Mouse (Mus musculus): ENCODE data around the gene Mthfsd. TPM values are rescaled to one million over a fixed set of nuclear protein-coding genes. Genes with fewer than 3 reads are reported as not detected.

Gene Mthfsd
- total and polyA plus RNA-seq, 3 experiments, result 46.1 to 62.6 TPM; not detected in 1

DNA sequence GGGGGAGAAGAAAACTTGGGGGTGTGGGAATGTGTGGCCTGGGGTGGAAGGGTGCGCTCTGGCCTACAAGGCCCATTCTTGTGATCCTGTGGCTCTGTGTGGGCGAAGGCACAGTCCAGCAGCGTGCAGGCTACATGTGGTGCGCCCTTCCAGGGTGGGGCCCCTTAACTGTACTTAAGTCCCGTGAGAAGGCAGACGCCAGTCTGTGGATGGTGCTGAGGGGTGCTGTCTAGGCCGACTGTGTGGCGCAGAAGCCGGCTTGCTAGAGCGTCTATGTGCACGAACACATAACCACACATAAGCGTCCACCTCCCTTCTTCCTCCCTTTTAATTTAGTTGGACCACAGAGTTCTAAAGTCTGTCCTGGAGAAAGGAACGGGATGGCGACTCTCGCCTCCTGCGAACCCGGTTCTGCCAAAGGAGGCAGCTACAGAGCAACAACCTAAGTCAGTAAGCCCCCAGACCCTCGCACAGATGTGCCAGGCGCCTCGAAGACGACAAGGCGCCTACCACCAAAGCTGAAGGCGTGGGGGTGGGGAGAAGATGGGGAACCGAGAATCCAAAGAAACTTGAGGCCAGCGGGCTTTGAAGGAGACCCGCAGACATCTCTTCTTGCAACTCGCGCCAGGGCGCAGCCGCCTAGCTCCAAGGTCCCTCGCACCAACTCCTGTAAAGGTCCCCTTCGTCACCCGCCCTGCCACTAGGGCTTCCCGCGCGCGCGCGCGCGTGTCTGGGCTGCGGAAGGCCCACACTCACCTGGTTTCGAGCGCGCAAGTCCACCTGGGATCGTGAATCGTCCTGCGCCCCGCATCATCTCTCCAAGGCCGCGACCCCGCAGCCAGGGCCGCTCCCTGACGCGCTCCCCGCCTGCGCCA lies 25.7 kb downstream of the Mthfsd start:
- Histone ChIP-seq H3K36me3 (ENCODE audit: control insufficient read depth in 1 of 2, insufficient read depth in 2 of 2, low read length in 2 of 2) (no peaks in the 10 kb centered on the region), H3K9ac (ENCODE audit: control insufficient read depth, low read depth, low read length, poor library complexity, severe bottlenecking) (no peak overlapping the region), H3K9me3 (replicated peaks; ENCODE audit: insufficient read depth, low read length) (no peaks in the 10 kb centered on the region), H3K4me1 (ENCODE audit: control insufficient read depth in 1 of 2, insufficient read depth in 2 of 2, low read length in 2 of 2) (no peaks in the 10 kb centered on the region), H3K79me2 (ENCODE audit: control insufficient read depth, insufficient read depth, low read length, poor library complexity) (no peaks in the 10 kb centered on the region), H3K27me3 (ENCODE audit: control insufficient read depth in 1 of 2, insufficient read depth in 2 of 2, low read length in 2 of 2) (no peaks in the 10 kb centered on the region), H3K27ac (ENCODE audit: control insufficient read depth, low read depth, low read length) (no peak overlapping the region), H3K4me3 (ENCODE audit: control insufficient read depth in 1 of 2, insufficient read depth in 1 of 2, low read depth in 2 of 2, low read length in 2 of 2) (no peak overlapping the region)
- no peak for TF ChIP-seq TCF12 (IDR thresholded peaks at IDR 0.05; ENCODE audit: low read depth, low read length)
- TF ChIP-seq HCFC1 (IDR thresholded peaks at IDR 0.05; ENCODE audit: low read depth, low read length), result no peak
- TF ChIP-seq MYC (IDR thresholded peaks at IDR 0.05; ENCODE audit: low read depth, low read length), result no peak
- TF ChIP-seq ZNF384 (IDR thresholded peaks at IDR 0.05; ENCODE audit: low read depth, low read length), result no peak
- no peak for TF ChIP-seq BHLHE40 (IDR thresholded peaks at IDR 0.05; ENCODE audit: borderline replicate concordance, low read depth, low read length)
- no peak for TF ChIP-seq USF2 (IDR thresholded peaks at IDR 0.05; ENCODE audit: borderline replicate concordance in 1 of 2, insufficient read depth in 1 of 2, low read depth in 1 of 2, low read length in 2 of 2)
- no peak for TF ChIP-seq USF1 (IDR thresholded peaks at IDR 0.05; ENCODE audit: low read depth, low read length)
- TF ChIP-seq MAFK (IDR thresholded peaks at IDR 0.05; ENCODE audit: borderline replicate concordance, low read depth, low read length), result no peak
- no peak for TF ChIP-seq ETS1 (IDR thresholded peaks at IDR 0.05; ENCODE audit: low read depth, low read length)
- TF ChIP-seq ZKSCAN1 (IDR thresholded peaks at IDR 0.05; ENCODE audit: low read depth, low read length), result no peak
- TF ChIP-seq UBTF (IDR thresholded peaks at IDR 0.05; ENCODE audit: borderline replicate concordance, insufficient read depth, low read depth, low read length), result no peak
- no peak for TF ChIP-seq POLR2AphosphoS2 (IDR thresholded peaks at IDR 0.05; ENCODE audit: low read length)
- no peak for TF ChIP-seq ZMIZ1 (IDR thresholded peaks at IDR 0.05; ENCODE audit: low read depth, low read length)
- no peak for TF ChIP-seq JUND (IDR thresholded peaks at IDR 0.05; ENCODE audit: low read depth, low read length)
- TF ChIP-seq POLR2AphosphoS5 (IDR thresholded peaks at IDR 0.05; ENCODE audit: borderline replicate concordance, low read depth, low read length), result no peak
- no peak for DNase-seq (ENCODE audit: low read depth, low spot score)

DNA sequence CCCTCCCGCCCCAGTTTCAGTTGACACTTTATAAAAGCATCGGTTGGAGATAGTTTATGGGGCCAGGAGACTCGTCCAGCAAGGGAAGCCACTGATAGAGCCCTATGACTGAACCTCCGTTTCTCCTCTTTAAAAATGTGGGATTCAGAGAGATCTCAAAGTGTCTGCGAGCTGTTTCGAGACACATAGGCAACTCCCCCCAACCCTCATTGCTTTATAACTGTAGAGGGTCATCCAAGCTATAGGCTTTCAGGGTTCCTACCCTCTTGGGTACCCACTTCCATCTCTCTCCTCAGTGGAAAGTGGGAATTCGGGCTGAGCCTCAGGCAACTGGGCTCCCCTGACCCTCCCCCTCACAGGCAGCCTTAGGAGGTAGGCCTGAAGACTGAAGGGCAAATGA lies 26.8 kb downstream of the Mthfsd start:
- DNase-seq (ENCODE audit: low read depth, low spot score), result no peak
- TF ChIP-seq ZKSCAN1 (IDR thresholded peaks at IDR 0.05; ENCODE audit: low read depth, low read length) (no peak), NELFE (IDR thresholded peaks at IDR 0.05; ENCODE audit: low read depth, low read length) (no peak), ELF1 (IDR thresholded peaks at IDR 0.05; ENCODE audit: low read depth, low read length) (no peak), ZNF384 (IDR thresholded peaks at IDR 0.05; ENCODE audit: low read depth, low read length) (no peak), CHD2 (IDR thresholded peaks at IDR 0.05; ENCODE audit: low read length) (no peak)
- Histone ChIP-seq H3K4me1 (ENCODE audit: control insufficient read depth in 1 of 2, insufficient read depth in 2 of 2, low read length in 2 of 2) (no peaks in the 10 kb centered on the region), H3K9me3 (replicated peaks; ENCODE audit: insufficient read depth, low read length) (no peaks in the 10 kb centered on the region), H3K36me3 (ENCODE audit: control insufficient read depth in 1 of 2, insufficient read depth in 2 of 2, low read length in 2 of 2) (no peaks in the 10 kb centered on the region), H3K27ac (ENCODE audit: control insufficient read depth, low read depth, low read length) (no peak overlapping the region), H3K79me2 (ENCODE audit: control insufficient read depth, insufficient read depth, low read length, poor library complexity) (no peaks in the 10 kb centered on the region), H3K9ac (ENCODE audit: control insufficient read depth, low read depth, low read length, poor library complexity, severe bottlenecking) (no peak overlapping the region), H3K4me3 (ENCODE audit: control insufficient read depth in 1 of 2, insufficient read depth in 1 of 2, low read depth in 2 of 2, low read length in 2 of 2) (no peak overlapping the region), H3K27me3 (ENCODE audit: control insufficient read depth in 1 of 2, insufficient read depth in 2 of 2, low read length in 2 of 2) (no peaks in the 10 kb centered on the region)

Measured in MEL (cell line).